Mouse (Mus musculus) Patski (cell line): ENCODE data around the gene Dhrs9. TPM values are rescaled to one million over a fixed set of nuclear protein-coding genes. Genes with fewer than 3 reads are reported as not detected.

Experiments used
- ATAC-seq: fragments of 100-300 bp; one replicate; pipeline ENCODE4 v1.8.0; 2021
- CTCF ChIA-PET: fragments of 350-600 bp; sonication (Branson Sonifier 250); formaldehyde crosslinking; loops from one replicate; lab custom pipeline; 2022; ENCODE audit warnings: inconsistent platforms; lab: Charles Lee
- POLR2A ChIA-PET: fragments of 350-600 bp; sonication (Branson Sonifier 250); formaldehyde crosslinking; loops from one replicate; lab custom pipeline; 2022; ENCODE audit warnings: antibody characterized with exemption, inconsistent platforms; lab: Charles Lee
- DNase-seq: peaks from one replicate; pipeline ENCODE4 v3.0.0-alpha.2; 2011; ENCODE audit warnings: low read depth, low spot score
- H3K27me3 ChIP-seq: fragments of 371-371 bp; one replicate; pipeline ENCODE4 v1.5.1; 2021
- CTCF ChIP-seq: fragments of 100-300 bp; IDR thresholded peaks from one replicate; pipeline ENCODE4 v1.5.1; 2021
- in situ Hi-C: fragments of 300-500 bp; cut with MboI; formaldehyde crosslinking; loops from 3 replicates; pipeline ENCODE4 v1.11.1; 2018; ENCODE audit warnings: low pct_unique_long_range_greater_than_20kb, mixed read lengths
- polyA plus RNA-seq: library from polyadenylated mRNA; unstranded; gene quantifications from one replicate; pipeline ENCODE4 v1.2.3, GENCODE M21; 2021

The Dhrs9 gene
- polyA plus RNA-seq, 1 experiment from 2014 or later: 0.55 TPM

DNA sequence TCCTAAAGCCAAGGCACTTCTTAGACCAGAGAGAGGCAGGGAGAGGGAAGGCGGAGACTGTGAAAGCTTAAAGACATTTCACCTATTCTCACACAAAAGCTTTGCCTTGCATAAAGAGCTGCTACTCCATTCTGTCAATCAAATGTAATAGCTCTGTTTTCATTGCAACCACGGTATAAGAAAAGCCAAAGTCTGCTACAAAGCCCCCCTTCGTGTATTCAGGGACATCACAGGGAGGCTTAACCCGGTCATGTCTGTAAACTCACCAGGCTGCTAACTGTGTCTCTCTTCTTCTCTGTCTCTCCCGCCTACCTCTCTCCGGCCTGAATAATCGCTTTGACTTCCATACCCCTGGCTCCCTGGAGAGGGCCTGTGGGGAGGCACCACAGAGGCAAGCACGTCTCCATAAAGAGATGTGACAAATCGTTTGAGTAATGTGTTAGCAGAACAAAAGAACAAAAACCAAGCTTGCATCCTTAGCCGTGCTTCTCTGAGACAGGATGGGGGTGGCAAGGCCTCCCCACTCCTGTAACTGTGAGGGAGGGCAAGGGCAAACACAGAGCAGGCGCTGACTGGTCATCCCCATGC, 38.1 kb downstream of the Dhrs9 start:
- no peaks in the 10 kb centered on the region for H3K27me3 ChIP-seq
- no peak for ATAC-seq
- no peak for TF ChIP-seq CTCF
- in situ Hi-C loops: no loop called here
- CTCF ChIA-PET: interaction anchor here (1.7 to 2.2 kb wide), 2 partner anchors 9 to 142 kb away, joined by 5 to 7 read pairs; no protein-coding TSS in a partner anchor
- DNase-seq: no peak
- POLR2A ChIA-PET: no interaction called here

DNA sequence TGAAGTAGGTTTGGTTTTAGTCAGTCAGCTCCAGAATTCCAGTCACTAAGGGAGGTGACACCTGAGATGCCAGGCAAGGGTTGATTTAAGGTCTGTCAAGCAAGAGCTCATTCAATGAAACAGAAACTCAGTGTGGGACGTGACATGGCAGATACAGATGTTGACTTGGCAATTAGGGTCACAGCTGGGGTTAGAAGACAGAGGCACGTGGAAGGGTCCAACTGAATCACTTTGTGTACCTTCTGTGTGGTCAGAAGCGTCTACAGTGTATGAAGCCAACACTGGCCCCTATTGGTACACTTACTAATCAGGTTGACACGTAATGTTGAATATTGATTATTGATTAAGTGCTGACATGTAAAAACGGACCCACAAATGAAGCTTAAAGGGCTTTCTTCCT, 44.6 kb downstream of the Dhrs9 start:
- H3K27me3 ChIP-seq: no peaks in the 10 kb centered on the region
- ChIA-PET POLR2A (no interaction called here), CTCF (interaction anchor here (7.3 kb wide), 1 partner anchor 150 kb away, joined by 58 read pairs; no protein-coding TSS in a partner anchor)
- TF ChIP-seq CTCF: no peak
- in situ Hi-C loops: loop anchor here (5.0 to 25.0 kb wide), 3 partner anchors 148 to 643 kb away; no protein-coding TSS in a partner anchor
- DNase-seq (no peak), ATAC-seq (no peak)

DNA sequence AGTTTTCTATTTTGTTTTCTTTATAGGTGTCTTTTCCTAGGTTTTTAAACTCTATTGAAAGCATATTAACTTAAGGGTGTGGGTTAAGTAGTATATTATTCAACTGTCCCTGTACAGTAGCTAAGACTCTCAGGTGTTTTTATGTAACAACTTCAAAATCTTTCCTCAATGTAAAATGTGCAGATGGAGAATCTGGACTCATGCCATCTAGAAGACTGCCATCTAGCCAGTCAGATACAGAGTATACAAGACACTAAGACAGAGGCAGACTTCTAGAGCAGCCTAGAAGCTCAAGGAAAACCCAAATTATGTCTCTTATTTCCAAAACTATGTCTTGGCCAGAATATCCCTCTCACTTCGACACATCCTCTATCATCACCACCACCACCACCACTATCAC, 45.8 kb downstream of the Dhrs9 start:
- H3K27me3 ChIP-seq: no peaks in the 10 kb centered on the region
- in situ Hi-C loops: loop anchor here (5.0 to 25.0 kb wide), 3 partner anchors 149 to 644 kb away; no protein-coding TSS in a partner anchor
- POLR2A ChIA-PET: interaction anchor here (0.6 to 1.3 kb wide), 2 partner anchors 19 to 45 kb away, joined by 3 read pairs; no protein-coding TSS in a partner anchor
- no peak for TF ChIP-seq CTCF
- ATAC-seq (no peak), DNase-seq (no peak)
- CTCF ChIA-PET: interaction anchor here (7.3 kb wide), 1 partner anchor 151 kb away, joined by 58 read pairs; no protein-coding TSS in a partner anchor

DNA sequence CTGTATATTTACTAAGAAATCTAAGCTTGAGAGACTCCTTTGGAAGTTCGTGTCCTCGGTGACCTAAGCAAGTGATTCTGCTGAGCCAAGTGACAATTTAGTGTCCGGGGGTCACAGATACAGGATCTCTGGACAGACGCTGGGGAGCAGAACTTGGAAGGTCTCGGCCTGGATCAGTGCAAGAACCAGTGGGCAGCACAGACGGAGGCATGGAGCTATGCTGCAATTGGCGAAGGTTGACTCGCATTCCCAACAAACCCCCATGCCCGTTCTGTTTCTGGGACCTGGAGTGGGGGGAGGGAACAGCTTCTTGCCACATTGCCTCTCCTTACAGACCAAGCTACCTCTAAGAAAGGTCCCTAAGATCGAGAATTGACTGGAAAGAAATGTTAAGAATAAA, 46.9 kb downstream of the Dhrs9 start:
- DNase-seq (no peak), ATAC-seq (no peak)
- POLR2A ChIA-PET: interaction anchor here (1.1 to 1.3 kb wide), 2 partner anchors 18 to 151 kb away, joined by 3 read pairs; no protein-coding TSS in a partner anchor
- in situ Hi-C loops: loop anchor here (5.0 to 25.0 kb wide), 3 partner anchors 150 to 645 kb away; no protein-coding TSS in a partner anchor
- no peaks in the 10 kb centered on the region for H3K27me3 ChIP-seq
- TF ChIP-seq CTCF: no peak
- CTCF ChIA-PET: interaction anchor here (1.2 to 7.3 kb wide), 4 partner anchors 9 to 153 kb away, joined by 3 to 58 read pairs (median 10); no protein-coding TSS in a partner anchor

DNA sequence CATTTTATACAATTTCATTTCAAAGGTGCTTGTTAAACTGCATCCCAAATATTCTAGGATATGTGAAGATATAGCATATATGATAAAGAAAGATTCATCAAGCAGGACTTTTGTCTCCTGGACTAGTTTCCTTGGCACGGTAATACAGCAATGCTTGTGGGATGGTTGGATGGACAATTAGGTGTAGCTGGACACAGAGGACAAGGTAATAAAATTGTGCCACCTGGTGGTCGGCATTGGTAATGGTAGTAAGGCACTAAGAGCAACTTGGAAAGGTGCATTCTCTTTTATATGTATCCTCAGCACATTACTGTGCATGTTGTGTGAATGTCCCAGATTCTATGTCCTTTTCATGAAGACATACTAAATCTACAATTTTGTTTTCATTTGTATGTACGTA, 47.9 kb downstream of the Dhrs9 start:
- peak; percentile 71 for TF ChIP-seq CTCF
- POLR2A ChIA-PET: interaction anchor here (0.7 to 1.1 kb wide), 2 partner anchors 152 to 250 kb away, joined by 3 read pairs; no protein-coding TSS in a partner anchor
- no peak for ATAC-seq
- CTCF ChIA-PET: interaction anchor here (1.2 to 7.3 kb wide), 8 partner anchors 10 to 158 kb away, joined by 3 to 58 read pairs (median 4); no protein-coding TSS in a partner anchor
- in situ Hi-C loops: loop anchor here (5.0 to 25.0 kb wide), 3 partner anchors 151 to 646 kb away; no protein-coding TSS in a partner anchor
- DNase-seq: peak; percentile 34
- no peaks in the 10 kb centered on the region for H3K27me3 ChIP-seq

DNA sequence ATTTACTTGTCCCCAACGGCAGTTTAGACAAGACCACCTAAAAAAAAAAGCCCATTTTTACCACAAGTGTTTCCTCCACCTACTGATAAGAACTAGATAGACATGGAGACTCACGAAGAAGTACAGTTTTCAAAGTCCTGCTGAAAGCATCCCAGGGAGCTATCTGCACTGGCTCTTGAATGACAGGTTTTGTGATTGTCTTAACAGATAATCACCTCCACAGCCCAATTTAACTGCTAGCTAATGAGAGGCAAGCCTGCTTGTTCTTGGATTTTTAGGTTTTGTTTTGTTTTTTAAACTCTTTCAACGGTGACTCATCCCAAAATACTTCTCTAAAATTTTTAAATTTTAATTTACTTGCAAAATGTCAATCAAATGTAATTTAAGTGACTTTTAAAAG, 61.4 kb downstream of the Dhrs9 start:
- POLR2A ChIA-PET: interaction anchor here (0.8 kb wide), 1 partner anchor 14 kb away, joined by 3 read pairs; no protein-coding TSS in a partner anchor
- CTCF ChIA-PET: no interaction called here
- DNase-seq (no peak), ATAC-seq (no peak)
- H3K27me3 ChIP-seq: no peaks in the 10 kb centered on the region
- no peak for TF ChIP-seq CTCF
- in situ Hi-C loops: loop anchor here (25.0 kb wide), 1 partner anchor 329 kb away; no protein-coding TSS in a partner anchor

DNA sequence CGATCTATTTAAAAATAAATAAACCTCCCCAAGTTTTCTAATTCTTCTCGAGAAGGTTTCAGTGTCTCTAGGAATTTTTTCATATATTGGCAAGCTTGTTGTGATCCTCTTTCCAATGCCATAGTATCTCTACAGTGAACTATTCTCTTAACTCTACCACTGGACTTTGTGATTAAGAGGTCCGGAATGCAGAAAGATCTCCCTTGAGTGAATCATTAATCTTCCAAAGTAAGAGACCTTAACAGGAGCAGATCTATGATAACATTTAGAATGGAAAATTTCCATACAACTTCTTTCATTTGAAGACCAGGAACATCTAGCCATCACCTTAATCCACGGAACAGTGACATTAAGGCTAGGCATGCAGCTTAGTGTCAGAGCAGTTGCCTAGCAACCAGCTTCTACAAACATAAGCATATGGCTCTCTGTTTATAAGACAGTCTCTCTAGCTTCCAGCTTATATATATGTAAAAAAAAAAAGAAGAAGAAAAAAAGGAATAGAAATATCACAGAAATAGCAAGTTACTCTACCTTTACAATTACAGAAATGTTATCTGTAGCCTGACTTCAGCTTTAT, 65.7 kb downstream of the Dhrs9 start:
- no peaks in the 10 kb centered on the region for H3K27me3 ChIP-seq
- in situ Hi-C loops: loop anchor here (25.0 kb wide), 1 partner anchor 334 kb away; no protein-coding TSS in a partner anchor
- peak; percentile 35 for ATAC-seq
- no peak for TF ChIP-seq CTCF
- peak; percentile 35 for DNase-seq
- CTCF ChIA-PET: interaction anchor here (0.8 to 1.8 kb wide), 2 partner anchors 170 to 174 kb away, joined by 3 to 5 read pairs; no protein-coding TSS in a partner anchor
- POLR2A ChIA-PET: interaction anchor here (0.6 to 1.4 kb wide), 3 partner anchors 19 to 271 kb away, joined by 3 to 7 read pairs (median 4); no protein-coding TSS in a partner anchor

DNA sequence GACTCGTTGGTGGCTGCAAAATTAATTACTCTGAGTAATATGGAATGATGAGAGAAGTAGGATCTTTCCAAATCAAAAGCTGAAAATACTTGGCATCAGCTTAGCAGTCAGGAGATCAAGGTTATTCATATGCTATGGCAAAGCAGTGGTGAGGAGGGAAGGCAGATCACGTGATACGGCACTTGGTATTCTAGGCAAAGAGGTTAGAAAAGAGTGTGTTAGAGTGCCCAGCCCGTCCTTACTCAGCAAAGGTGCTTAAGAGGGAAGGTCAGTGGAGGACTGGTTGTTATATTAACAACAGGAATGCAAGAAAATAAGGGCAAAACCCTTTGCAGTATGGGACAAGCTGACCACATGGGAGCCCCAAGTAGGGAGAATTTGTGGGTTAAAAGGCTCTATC, 68.3 kb downstream of the Dhrs9 start:
- in situ Hi-C loops: loop anchor here (25.0 kb wide), 1 partner anchor 336 kb away; no protein-coding TSS in a partner anchor
- ATAC-seq: no peak
- no peak for DNase-seq
- no peaks in the 10 kb centered on the region for H3K27me3 ChIP-seq
- ChIA-PET CTCF (no interaction called here), POLR2A (no interaction called here)
- TF ChIP-seq CTCF: no peak

DNA sequence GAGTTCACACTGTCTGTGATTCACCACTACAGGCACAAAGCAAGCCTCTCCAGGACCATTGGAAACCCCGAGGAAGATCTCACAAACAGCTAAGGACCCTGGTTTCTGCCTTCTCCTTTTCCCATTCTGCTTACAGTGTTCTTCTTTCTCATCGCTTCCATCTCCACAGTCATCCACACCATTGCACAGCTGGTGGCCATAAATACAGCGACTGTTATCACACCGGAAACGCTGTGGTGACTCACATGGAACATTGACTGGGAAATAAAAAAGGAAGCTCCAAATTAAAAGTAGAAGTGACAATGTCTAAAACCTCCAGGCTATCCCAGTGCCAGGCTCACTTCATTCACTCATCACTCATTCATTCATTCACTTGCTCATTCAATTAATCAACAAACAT, 70.9 kb downstream of the Dhrs9 start:
- in situ Hi-C loops: no loop called here
- no peaks in the 10 kb centered on the region for H3K27me3 ChIP-seq
- ChIA-PET CTCF (no interaction called here), POLR2A (no interaction called here)
- no peak for DNase-seq
- no peak for ATAC-seq
- no peak for TF ChIP-seq CTCF

Other genes starting within 250 kb of the Dhrs9 start
- 0.10 TPM for gene Nostrin, start 244.6 kb upstream of the Dhrs9 start, polyA plus RNA-seq
- gene Spc25, start 174.3 kb upstream of the Dhrs9 start, polyA plus RNA-seq: 47.6 TPM
- 0.15 TPM for gene G6pc2, start 169.4 kb upstream of the Dhrs9 start, polyA plus RNA-seq
- 0.03 TPM for gene Abcb11, start 37.8 kb upstream of the Dhrs9 start, polyA plus RNA-seq
- 39.0 TPM for gene Lrp2, start 205.6 kb downstream of the Dhrs9 start, polyA plus RNA-seq